Mouse (Mus musculus): Measurements from ENCODE around the gene Gm43064.

GRCm38 (mm10) chr3:103858881-103859801 is 49.8 kb downstream of the Gm43064 start, which contains the start of gene Ptpn22:
- TF ChIP-seq CTCF (conservative IDR thresholded peaks at IDR 0.05; ENCODE audit: insufficient read depth, insufficient read length, low read depth, low read length): no peak
- no peak for TF ChIP-seq POLR2A (IDR thresholded peaks at IDR 0.05; ENCODE audit: low read depth, low read length)
